Mouse (Mus musculus) liver, embryonic 16.5 days (tissue): ENCODE data around the gene Clec18a. TPM values are rescaled to one million over a fixed set of nuclear protein-coding genes. Genes with fewer than 3 reads are reported as not detected.
"Not testable (repeated sequence)": the region's sequence is repeated elsewhere in the genome, so short reads cannot be mapped to it uniquely, and the experiment has no call there.

Experiments
- ATAC-seq: fragments of 200-750 bp; cut with Nextera tagmentation; 2 replicates; pipeline ENCODE4 v1.8.0; 2017; ENCODE audit warnings: low read depth, mild to moderate bottlenecking, moderate number of reproducible peaks, moderate library complexity
- H3K27ac ChIP-seq: fragments of 300-500 bp; sonication (generic); 2 replicates; pipeline ENCODE4 v1.5.1; 2014; ENCODE audit warnings: mild to moderate bottlenecking, low read length
- H3K27me3 ChIP-seq: fragments of 300-500 bp; sonication (generic); 2 replicates; pipeline ENCODE4 v1.6.1; 2014; ENCODE audit warnings: low read depth, low read length, mixed read lengths; ENCODE audit not compliant: control insufficient read depth, insufficient read depth
- H3K36me3 ChIP-seq: fragments of 300-500 bp; sonication (generic); 2 replicates; pipeline ENCODE4 v1.6.1; 2014; ENCODE audit warnings: mild to moderate bottlenecking; ENCODE audit not compliant: control insufficient read depth, insufficient read depth
- H3K4me1 ChIP-seq: fragments of 300-500 bp; sonication (generic); 2 replicates; pipeline ENCODE4 v1.6.1; 2014; ENCODE audit warnings: low read depth, low read length, mixed read lengths; ENCODE audit not compliant: control insufficient read depth
- H3K4me2 ChIP-seq: fragments of 300-500 bp; sonication (generic); 2 replicates; pipeline ENCODE4 v1.6.1; 2014; ENCODE audit warnings: low read depth, low read length, mixed read lengths
- H3K4me3 ChIP-seq: fragments of 300-500 bp; sonication (generic); 2 replicates; pipeline ENCODE4 v1.5.1; 2014; ENCODE audit warnings: low read depth, mild to moderate bottlenecking, low read length
- H3K9ac ChIP-seq: fragments of 300-500 bp; sonication (generic); 2 replicates; pipeline ENCODE4 v1.6.1; 2014; ENCODE audit warnings: low read depth, low read length
- H3K9me3 ChIP-seq: fragments of 300-500 bp; sonication (generic); replicated peaks from 2 replicates; pipeline ENCODE4 v1.6.1; 2016; ENCODE audit warnings: low read length; ENCODE audit not compliant: control insufficient read depth
- WGBS: fragments of 180-500 bp; shearing (Covaris S2); extraction: QIAGEN DNeasy Blood & Tissue Kit; methylation state at CpG from one replicate; pipeline ENCODE4 v1.1.7; 2014; ENCODE audit not compliant: insufficient replicate concordance; 5-methylcytosine and 5-hydroxymethylcytosine counted together
- polyA plus RNA-seq: library from polyadenylated mRNA; unstranded; fragments of >200 nt; fragmentation: Nextera tagmentation; extraction: Ambion mirVana; gene quantifications from 2 replicates; pipeline ENCODE4 v1.2.1, GENCODE M21; 2015

Gene Clec18a
- polyA plus RNA-seq, 1 experiment from 2014 or later: not detected

DNA sequence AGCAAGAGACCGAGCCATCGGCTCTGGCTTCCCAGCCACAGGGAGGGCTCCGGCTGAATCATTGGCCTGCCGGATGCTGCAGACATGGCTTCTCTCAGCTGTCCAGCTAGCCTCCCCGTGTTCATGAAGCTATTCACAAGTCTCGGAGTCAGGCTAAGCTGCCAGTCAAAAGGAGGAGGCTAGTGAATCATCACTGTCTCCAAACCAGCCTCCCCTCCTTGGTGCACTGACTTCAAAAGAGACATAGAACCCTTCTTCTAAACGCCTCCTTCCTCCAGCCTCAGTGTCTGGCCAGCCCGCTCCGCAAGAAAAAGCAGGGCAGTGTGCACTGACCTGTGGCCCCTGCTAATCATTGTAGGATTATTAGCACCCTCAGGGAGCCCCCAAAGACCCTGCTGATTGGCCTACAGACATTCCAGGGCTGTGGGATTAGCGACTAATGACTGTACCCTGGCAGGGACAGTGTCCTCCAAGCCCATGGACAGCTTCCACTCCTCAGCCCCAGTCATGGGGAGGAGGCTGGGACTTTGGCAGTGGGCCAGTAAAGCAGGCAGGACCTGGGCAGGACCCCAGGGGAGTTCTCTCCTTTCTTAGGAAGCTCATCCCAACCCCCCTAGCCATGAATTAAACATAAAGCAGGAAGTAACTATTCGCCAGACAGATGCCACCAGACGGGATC is 10.5 kb downstream of the Clec18a start:
- 61% methylated on average over 12 of the region's 12 CpGs for WGBS

DNA sequence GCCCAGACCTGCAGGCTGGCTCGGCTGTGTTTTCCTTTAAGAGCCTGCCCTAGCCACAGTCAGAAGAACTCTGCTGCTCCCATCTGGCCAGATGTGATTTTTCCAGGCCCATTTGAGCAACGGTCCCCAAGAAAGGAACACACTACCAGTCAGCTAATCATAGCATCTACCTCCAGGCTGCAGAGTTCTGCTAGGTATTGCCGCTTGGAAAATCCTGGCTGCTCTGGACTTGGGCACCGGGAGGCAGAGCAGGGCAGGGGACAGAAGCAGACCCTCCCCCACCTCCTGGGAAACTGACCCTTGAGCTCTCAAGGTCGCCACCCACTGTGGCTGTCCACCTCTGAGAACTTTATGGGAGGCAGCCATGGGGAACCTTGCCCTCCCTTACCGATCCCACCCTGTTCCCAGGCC is 12.4 kb downstream of the Clec18a start:
- no peak overlapping the region for H3K4me3 ChIP-seq
- H3K27me3 ChIP-seq: no peaks in the 10 kb centered on the region; the same call in none of the 2 replicates
- no peak overlapping the region for H3K4me2 ChIP-seq
- 0 out of 2 replicates have a peak, but pooled peaks have one; percentile 19 for ATAC-seq
- H3K4me1 ChIP-seq: no peaks in the 10 kb centered on the region
- no peak overlapping the region for H3K27ac ChIP-seq
- no peaks in the 10 kb centered on the region for H3K36me3 ChIP-seq
- H3K9me3 ChIP-seq: no peaks in the 10 kb centered on the region
- WGBS: 35% methylated on average over 6 of the region's 6 CpGs
- H3K9ac ChIP-seq: no peak overlapping the region

More for the DNA sequence above, 10.5 kb downstream of the Clec18a start:
- Histone ChIP-seq H3K4me3 (no peak overlapping the region), H3K27me3 (no peaks in the 10 kb centered on the region; the same call in none of the 2 replicates), H3K4me1 (no peaks in the 10 kb centered on the region), H3K9ac (no peak overlapping the region), H3K9me3 (no peaks in the 10 kb centered on the region), H3K27ac (no peak overlapping the region), H3K4me2 (no peak overlapping the region), H3K36me3 (no peaks in the 10 kb centered on the region)
- ATAC-seq: no peak

DNA sequence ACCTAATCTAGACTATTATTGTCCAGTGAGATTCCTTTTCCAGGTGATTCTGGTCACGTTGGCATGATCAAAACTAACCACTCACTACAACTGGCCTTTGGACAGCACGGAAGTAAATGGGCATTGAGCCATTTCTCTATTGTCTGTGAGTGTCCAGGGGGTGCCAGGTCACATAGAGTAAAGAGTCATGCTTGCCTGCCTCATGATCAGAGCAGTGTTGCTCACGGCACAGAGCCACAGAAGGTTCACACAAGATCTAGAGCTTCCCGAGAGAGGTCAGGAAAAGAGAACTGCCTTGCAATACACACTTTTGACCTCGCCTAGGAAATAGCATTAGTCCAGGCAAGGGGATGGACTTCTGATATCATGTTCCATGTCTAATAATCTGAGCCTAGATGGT is 12.8 kb downstream of the Clec18a start:
- Histone ChIP-seq H3K27me3 (no peaks in the 10 kb centered on the region; the same call in none of the 2 replicates), H3K4me3 (no peak overlapping the region), H3K9me3 (no peaks in the 10 kb centered on the region), H3K4me2 (no peak overlapping the region), H3K36me3 (no peaks in the 10 kb centered on the region), H3K4me1 (no peaks in the 10 kb centered on the region), H3K27ac (no peak overlapping the region), H3K9ac (no peak overlapping the region)
- ATAC-seq: no peak
- WGBS: 48% methylated on average over 5 of the region's 5 CpGs

DNA sequence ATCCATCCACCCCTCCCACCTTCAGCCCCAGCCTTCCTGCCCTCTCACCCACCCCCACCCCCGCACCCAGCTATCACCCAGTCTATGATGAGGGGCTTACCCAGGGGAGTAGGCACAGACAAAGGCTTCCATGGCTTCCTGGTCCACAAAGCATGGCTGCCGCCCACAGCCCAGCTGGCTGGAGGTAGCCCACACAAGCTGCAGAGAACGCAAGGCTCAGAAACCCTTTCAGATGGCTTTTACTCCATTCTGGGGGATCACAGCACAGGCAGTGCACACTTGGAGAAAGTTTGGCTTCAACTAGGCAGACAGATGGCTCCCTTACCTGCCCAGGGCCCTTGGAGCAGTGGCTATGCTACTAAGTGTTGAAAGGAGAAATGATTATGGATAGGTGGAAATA is 16.3 kb downstream of the Clec18a start:
- no peak overlapping the region for H3K27ac ChIP-seq
- H3K9ac ChIP-seq: no peak overlapping the region
- H3K36me3 ChIP-seq: no peaks in the 10 kb centered on the region
- 69% methylated on average over 3 of the region's 3 CpGs for WGBS
- no peaks in the 10 kb centered on the region; the same call in 1 of the 2 replicates for H3K9me3 ChIP-seq
- H3K4me1 ChIP-seq: no peaks in the 10 kb centered on the region
- no peak overlapping the region for H3K4me2 ChIP-seq
- ATAC-seq: no peak
- H3K4me3 ChIP-seq: no peak overlapping the region
- H3K27me3 ChIP-seq: no peaks in the 10 kb centered on the region; the same call in 1 of the 2 replicates

DNA sequence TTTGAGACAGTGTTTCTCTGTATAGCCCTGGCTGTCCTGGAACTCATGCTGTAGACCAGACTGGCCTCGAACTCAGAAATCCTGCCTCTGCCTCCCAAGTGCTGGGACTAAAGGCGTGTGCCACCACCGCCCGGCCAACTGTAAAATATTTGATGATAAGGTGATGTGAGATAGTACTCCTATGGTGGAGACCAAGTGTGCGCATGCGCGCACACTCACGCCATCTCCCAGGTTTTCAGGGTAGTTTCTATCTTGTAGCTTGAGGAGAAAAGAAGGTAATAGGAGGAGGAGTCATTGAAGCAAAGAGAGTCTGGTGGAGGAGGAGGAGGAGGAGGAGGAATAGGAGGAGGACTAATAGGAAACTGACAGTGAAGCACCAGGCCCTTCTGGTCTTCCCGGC is 23.6 kb downstream of the Clec18a start:
- H3K4me1 ChIP-seq, H3K27ac ChIP-seq, ATAC-seq, H3K9ac ChIP-seq, H3K27me3 ChIP-seq, H3K36me3 ChIP-seq, H3K4me2 ChIP-seq, H3K9me3 ChIP-seq, H3K4me3 ChIP-seq: not testable (repeated sequence)
- 62% methylated on average over 9 of the region's 9 CpGs for WGBS

DNA sequence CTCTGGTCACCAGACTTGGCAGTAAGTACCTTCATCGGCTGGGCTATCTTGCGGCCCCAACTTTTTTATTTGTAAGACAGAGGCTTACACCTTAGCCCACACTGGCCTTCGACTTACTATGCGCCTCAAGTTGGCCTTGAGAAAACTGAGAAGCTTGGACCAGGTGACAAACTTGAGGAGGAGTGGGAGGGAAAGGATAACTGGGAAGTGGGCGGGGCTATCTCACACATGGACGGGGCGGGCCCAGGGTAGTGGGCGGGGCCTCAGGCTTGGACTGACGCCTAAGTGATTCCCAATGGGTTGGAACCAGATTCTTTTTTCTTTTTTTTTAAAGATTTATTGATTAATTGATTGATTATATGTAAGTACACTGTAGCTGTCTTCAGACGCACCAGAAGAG is 24.8 kb downstream of the Clec18a start:
- WGBS: 36% methylated on average over 10 of the region's 10 CpGs
- Histone ChIP-seq H3K9ac (no peak overlapping the region), H3K9me3 (no peaks in the 10 kb centered on the region), H3K4me2 (no peak overlapping the region), H3K27me3 (no peaks in the 10 kb centered on the region), H3K36me3 (no peaks in the 10 kb centered on the region), H3K4me1 (no peaks in the 10 kb centered on the region; the same call in 1 of the 2 replicates), H3K4me3 (no peak overlapping the region), H3K27ac (no peak overlapping the region)
- ATAC-seq: no peak

DNA sequence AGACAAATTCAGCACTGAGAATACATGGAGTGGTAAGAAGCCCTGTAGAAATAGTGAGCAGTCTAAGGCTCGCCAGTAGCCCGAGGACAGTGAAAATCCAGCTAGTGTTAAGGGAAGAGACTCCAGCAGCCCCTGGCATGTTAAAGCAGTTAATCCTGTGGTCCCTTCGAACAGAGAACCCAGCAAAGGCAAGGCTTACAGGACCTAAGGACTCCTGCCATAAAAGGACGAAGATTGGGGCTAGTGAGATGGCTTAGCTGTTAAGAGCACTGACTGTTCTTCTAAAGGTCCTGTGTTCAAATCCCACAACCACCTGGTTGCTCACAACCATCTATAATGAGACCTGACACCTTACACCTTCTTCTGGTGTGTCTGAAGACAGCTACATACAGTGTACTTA is 25.9 kb downstream of the Clec18a start:
- Histone ChIP-seq H3K9me3 (no peaks in the 10 kb centered on the region), H3K4me3 (no peak overlapping the region), H3K27me3 (no peaks in the 10 kb centered on the region), H3K4me2 (no peak overlapping the region), H3K9ac (no peak overlapping the region), H3K4me1 (peaks cover 3% of the 10 kb centered on the region), H3K36me3 (no peaks in the 10 kb centered on the region), H3K27ac (no peak overlapping the region)
- no peak for ATAC-seq
- 39% methylated on average over 4 of the region's 4 CpGs for WGBS

DNA sequence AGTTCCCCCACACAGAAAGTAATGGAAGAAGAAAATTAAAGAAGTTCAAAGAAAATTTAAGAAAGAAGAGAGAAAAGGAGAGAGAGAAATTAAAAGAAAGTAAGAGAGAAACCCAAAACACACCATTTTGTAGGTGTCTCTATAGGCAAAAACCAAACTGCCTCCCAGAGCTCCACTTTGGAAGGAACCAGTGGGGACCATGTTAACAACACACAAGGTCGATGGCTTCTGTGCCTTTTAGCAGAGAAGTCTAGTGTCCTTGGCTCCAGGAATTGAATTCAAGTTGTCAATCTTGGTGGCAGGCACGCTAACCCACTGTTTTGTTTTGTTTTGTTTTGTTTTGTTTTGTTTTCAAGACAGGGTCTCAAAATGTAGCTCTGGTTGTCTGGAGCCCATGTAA is 29.3 kb downstream of the Clec18a start:
- H3K9ac ChIP-seq: no peak overlapping the region
- no peaks in the 10 kb centered on the region for H3K36me3 ChIP-seq
- no peak overlapping the region for H3K27ac ChIP-seq
- H3K27me3 ChIP-seq: no peaks in the 10 kb centered on the region
- peak overlapping the region; percentile 86; the same call in 1 of the 2 replicates for H3K4me2 ChIP-seq
- no peak overlapping the region for H3K4me3 ChIP-seq
- H3K4me1 ChIP-seq: peaks cover 14% of the 10 kb centered on the region
- H3K9me3 ChIP-seq: no peaks in the 10 kb centered on the region
- ATAC-seq: no peak
- WGBS: 52% methylated on average over 2 of the region's 2 CpGs

DNA sequence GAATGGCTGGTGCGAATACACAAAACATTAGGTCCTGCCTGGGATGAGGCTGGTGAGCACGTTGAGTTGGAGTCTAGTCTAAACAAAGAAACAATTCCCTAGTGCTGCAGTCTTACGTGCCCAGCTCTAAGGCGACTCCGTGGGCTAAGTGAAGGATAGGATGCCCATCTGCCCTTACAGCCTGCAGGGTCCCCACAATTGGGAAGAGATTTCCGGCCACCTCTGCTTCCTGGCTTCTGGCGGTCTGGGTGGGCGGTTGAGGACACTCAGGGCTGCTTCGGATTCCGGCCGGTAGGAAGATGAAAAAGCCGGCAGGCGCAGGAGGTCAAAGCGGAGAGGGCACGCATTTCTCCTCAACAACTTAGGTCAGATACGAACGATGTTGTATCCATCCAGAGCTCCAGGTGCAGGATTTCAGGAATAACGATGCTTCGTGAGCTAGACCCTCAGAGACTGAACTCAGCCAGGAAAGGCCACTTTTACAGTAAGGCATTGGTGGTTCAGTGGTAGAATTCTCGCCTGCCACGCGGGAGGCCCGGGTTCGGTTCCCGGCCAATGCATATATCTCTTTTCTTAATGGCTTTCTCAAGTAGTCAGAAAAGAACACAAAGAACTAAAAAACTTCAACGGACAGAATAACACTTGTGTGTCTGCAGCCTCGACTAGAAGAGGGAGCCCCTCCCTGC is 30.0 kb downstream of the Clec18a start:
- Histone ChIP-seq H3K4me2 (peak overlapping the region; percentile 86), H3K9me3 (no peaks in the 10 kb centered on the region), H3K27ac (no peak overlapping the region), H3K36me3 (no peaks in the 10 kb centered on the region), H3K27me3 (no peaks in the 10 kb centered on the region), H3K4me1 (peaks cover 21% of the 10 kb centered on the region), H3K9ac (peak overlapping the region; percentile 69), H3K4me3 (peak overlapping the region; percentile 72)
- WGBS: under 1% methylated on average over 27 of the region's 27 CpGs
- ATAC-seq: peak; percentile 87
